Mouse (Mus musculus): ENCODE data around the gene Ptprk. TPM values are rescaled to one million over a fixed set of nuclear protein-coding genes. Genes with fewer than 3 reads are reported as not detected.

Ptprk gene
- polyA plus RNA-seq, 1 experiment from 2014 or later, result 15.2 TPM

DNA sequence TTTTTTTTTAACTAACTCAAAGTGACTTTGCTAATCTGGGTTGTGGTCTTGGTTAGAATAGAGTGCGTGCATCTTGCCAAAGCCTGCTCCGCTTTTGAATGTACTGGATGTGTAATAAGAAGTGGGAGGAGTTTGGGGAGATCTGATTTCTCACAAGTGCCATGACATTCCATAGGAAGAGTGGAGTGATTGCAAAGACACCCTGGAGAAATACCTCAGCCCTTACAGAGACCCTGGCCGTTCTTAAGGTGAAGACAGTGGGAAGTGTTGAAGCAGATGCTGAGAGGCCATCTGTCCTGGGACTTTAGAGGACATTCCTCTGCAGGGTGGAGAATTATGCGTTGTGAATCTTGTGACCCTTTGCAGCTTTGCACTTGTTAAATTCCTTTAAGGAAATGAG lies 110.7 kb downstream of the Ptprk start:
- no peak overlapping the region for H3K9ac ChIP-seq (ENCODE audit: low read depth, low read length)
- no peak for DNase-seq (ENCODE audit: low spot score)
- no peak overlapping the region for H3K4me2 ChIP-seq
- ATAC-seq (replicated peaks; ENCODE audit: low FRiP score), result no peak
- H3K9me3 ChIP-seq (ENCODE audit: control insufficient read depth, low read length), result no peaks in the 10 kb centered on the region
- WGBS, result 53% methylated on average over 4 of the region's 4 CpGs
- H3K36me3 ChIP-seq (ENCODE audit: control insufficient read depth, insufficient read depth, low read length), result no peaks in the 10 kb centered on the region
- no peaks in the 10 kb centered on the region for H3K4me1 ChIP-seq (replicated peaks; ENCODE audit: control insufficient read depth, insufficient read depth, low read length)
- no peak overlapping the region for H3K27ac ChIP-seq (ENCODE audit: low read depth, low read length)
- no peak overlapping the region for H3K4me3 ChIP-seq (ENCODE audit: low read depth, low read length)
- H3K27me3 ChIP-seq (replicated peaks; ENCODE audit: control insufficient read depth, insufficient read depth, low read length), result no peaks in the 10 kb centered on the region

DNA sequence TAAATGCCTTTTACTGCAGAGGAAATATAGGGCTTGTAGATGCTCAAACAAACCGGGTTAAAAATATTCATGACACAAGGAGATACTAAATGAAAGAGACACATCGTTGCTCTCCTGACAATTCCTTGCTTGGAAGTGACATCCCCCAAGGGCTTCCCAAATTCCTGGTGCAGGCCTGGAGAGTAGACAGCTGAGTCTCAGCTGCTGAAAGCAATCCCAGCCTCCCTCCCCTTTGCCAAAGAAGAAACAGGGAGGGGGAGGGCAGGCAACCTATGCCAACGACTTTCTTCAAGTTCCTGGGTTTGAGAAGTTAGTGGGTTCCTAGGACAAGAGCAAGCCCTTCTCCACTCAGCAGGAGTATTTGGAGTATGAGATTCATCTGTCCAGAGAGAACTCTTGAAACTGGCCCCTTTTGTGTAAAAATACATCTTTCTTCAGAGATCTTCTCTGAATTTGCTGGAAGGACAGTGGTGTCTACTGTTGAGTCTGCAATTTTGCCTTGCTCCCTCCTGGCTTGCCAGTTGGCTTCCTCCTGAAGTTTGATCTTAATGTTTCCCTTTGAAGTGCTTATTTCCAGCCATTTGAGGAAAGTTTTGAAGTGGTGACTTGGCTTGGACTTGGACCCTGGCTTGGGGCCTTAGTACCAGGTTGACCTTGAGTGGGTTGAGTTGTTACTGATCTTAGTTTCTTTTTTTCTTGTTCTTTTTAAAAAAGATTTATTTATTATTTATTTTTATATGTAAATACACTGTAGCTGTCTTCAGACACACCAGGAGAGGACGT lies 111.6 kb downstream of the Ptprk start:
- H3K9ac ChIP-seq (ENCODE audit: low read depth, low read length), result no peak overlapping the region
- H3K4me1 ChIP-seq (replicated peaks; ENCODE audit: control insufficient read depth, insufficient read depth, low read length), result no peaks in the 10 kb centered on the region
- no peak overlapping the region for H3K4me2 ChIP-seq
- H3K4me3 ChIP-seq (ENCODE audit: low read depth, low read length), result no peak overlapping the region
- H3K27me3 ChIP-seq (replicated peaks; ENCODE audit: control insufficient read depth, insufficient read depth, low read length), result no peaks in the 10 kb centered on the region
- H3K9me3 ChIP-seq (ENCODE audit: control insufficient read depth, low read length), result no peaks in the 10 kb centered on the region
- no peak for ATAC-seq (replicated peaks; ENCODE audit: low FRiP score)
- no peak for DNase-seq (ENCODE audit: low spot score)
- no peak overlapping the region for H3K27ac ChIP-seq (ENCODE audit: low read depth, low read length)
- no peaks in the 10 kb centered on the region for H3K36me3 ChIP-seq (ENCODE audit: control insufficient read depth, insufficient read depth, low read length)
- WGBS, result 50% methylated on average over 4 of the region's 4 CpGs

DNA sequence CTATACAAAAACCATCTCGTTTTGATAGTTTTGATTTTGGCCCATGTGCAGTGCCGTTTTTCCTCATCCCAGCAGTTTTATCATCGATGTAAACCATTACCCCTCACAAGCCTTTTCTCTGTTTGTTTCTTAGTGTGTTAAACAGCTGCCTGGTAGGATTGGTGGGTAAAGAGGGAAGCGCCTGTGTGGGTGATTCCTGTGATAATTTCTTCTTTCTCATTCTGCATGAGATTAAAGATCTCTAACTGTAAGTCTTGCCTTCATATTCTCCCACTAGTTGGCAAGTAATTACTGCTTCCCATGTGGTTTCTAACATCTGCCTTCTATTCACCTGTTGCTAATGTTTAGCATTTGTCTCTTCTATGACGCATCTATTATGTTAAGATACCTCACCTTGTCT lies 116.8 kb downstream of the Ptprk start:
- H3K9ac ChIP-seq (ENCODE audit: low read depth, low read length), result no peak overlapping the region

DNA sequence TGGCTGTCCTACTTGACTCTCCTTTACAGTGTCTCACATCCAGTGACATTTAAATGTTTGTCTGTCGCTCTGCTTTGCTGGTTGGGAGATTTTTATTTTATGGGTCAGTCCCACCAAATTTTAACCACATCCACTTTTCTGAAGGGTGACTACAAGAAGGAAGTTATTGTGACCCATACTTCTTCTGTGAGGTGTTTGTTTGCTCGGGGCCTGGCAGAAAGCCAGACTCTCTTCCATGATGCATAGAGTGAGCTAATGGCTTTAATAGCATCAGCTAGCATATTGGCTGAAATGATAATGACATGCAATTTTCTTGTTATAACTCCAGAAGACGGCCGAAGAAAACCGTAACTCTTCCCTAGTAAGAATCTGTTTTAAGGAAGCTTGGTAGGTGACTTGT lies 119.0 kb downstream of the Ptprk start:
- 84% methylated on average over 5 of the region's 5 CpGs for WGBS
- no peak for ATAC-seq (replicated peaks; ENCODE audit: low FRiP score)
- no peak overlapping the region for H3K27ac ChIP-seq (ENCODE audit: low read depth, low read length)
- DNase-seq (ENCODE audit: low spot score), result no peak
- H3K27me3 ChIP-seq (replicated peaks; ENCODE audit: control insufficient read depth, insufficient read depth, low read length), result no peaks in the 10 kb centered on the region
- no peak overlapping the region for H3K9ac ChIP-seq (ENCODE audit: low read depth, low read length)
- no peak overlapping the region for H3K4me2 ChIP-seq
- H3K36me3 ChIP-seq (ENCODE audit: control insufficient read depth, insufficient read depth, low read length), result no peaks in the 10 kb centered on the region
- no peaks in the 10 kb centered on the region for H3K9me3 ChIP-seq (ENCODE audit: control insufficient read depth, low read length)
- H3K4me1 ChIP-seq (replicated peaks; ENCODE audit: control insufficient read depth, insufficient read depth, low read length), result no peaks in the 10 kb centered on the region
- no peak overlapping the region for H3K4me3 ChIP-seq (ENCODE audit: low read depth, low read length)

More for the DNA sequence above, 116.8 kb downstream of the Ptprk start:
- Histone ChIP-seq H3K27me3 (replicated peaks; ENCODE audit: control insufficient read depth, insufficient read depth, low read length) (no peaks in the 10 kb centered on the region), H3K9me3 (ENCODE audit: control insufficient read depth, low read length) (no peaks in the 10 kb centered on the region), H3K4me3 (ENCODE audit: low read depth, low read length) (no peak overlapping the region), H3K27ac (ENCODE audit: low read depth, low read length) (no peak overlapping the region), H3K4me2 (no peak overlapping the region), H3K4me1 (replicated peaks; ENCODE audit: control insufficient read depth, insufficient read depth, low read length) (no peaks in the 10 kb centered on the region), H3K36me3 (ENCODE audit: control insufficient read depth, insufficient read depth, low read length) (no peaks in the 10 kb centered on the region)
- no peak for ATAC-seq (replicated peaks; ENCODE audit: low FRiP score)
- WGBS, result 79% methylated on average over 5 of the region's 5 CpGs
- DNase-seq (ENCODE audit: low spot score), result no peak

DNA sequence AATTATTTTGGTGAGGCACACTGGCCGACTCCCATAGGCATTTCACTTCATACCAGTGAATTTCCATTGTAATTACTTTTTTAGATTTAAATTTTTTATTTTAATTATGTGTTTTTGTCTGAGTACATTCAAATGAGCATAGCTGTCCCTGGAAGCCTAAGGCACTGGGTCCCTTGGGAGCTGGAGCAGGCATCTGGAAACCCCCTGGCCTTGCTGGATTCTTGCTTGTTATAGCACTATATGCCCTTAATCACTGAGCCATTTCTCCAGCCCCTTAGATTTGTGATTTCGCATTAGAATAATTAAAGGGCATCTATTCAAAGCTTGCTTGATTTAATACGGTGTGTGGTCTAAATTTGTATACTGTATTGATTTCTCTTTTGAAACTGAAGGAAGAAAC lies 126.0 kb downstream of the Ptprk start:
- H3K9ac ChIP-seq (ENCODE audit: low read depth, low read length), result no peak overlapping the region
- no peak overlapping the region for H3K27ac ChIP-seq (ENCODE audit: low read depth, low read length)
- no peaks in the 10 kb centered on the region for H3K36me3 ChIP-seq (ENCODE audit: control insufficient read depth, insufficient read depth, low read length)
- no peak overlapping the region for H3K4me3 ChIP-seq (ENCODE audit: low read depth, low read length)
- no peak overlapping the region for H3K4me2 ChIP-seq
- H3K27me3 ChIP-seq (replicated peaks; ENCODE audit: control insufficient read depth, insufficient read depth, low read length), result no peaks in the 10 kb centered on the region
- no peak for DNase-seq (ENCODE audit: low spot score)
- WGBS, result 88% methylated on average over 3 of the region's 3 CpGs
- H3K9me3 ChIP-seq (ENCODE audit: control insufficient read depth, low read length), result no peaks in the 10 kb centered on the region
- ATAC-seq (replicated peaks; ENCODE audit: low FRiP score), result no peak
- H3K4me1 ChIP-seq (replicated peaks; ENCODE audit: control insufficient read depth, insufficient read depth, low read length), result no peaks in the 10 kb centered on the region

DNA sequence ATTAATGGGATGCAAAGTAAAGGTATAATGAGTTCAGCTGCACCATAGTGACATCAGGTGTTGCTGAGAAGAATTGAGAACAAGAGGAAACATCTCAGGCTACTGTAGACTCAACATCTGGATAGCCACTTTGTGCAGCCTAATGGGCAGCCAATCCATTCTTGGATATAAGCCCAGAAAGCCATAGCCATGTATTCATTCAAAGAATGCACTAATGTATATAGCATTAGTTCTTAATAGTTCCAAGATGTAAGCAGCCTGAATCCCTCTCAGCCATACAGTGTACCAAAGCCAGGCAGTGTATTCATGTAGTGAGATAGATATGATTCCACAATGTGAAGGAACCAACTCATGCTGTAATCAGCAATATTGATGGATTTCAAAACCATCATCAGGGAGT lies 134.8 kb downstream of the Ptprk start:
- no peak for DNase-seq (ENCODE audit: low spot score)
- H3K9me3 ChIP-seq (ENCODE audit: control insufficient read depth, low read length), result no peaks in the 10 kb centered on the region

DNA sequence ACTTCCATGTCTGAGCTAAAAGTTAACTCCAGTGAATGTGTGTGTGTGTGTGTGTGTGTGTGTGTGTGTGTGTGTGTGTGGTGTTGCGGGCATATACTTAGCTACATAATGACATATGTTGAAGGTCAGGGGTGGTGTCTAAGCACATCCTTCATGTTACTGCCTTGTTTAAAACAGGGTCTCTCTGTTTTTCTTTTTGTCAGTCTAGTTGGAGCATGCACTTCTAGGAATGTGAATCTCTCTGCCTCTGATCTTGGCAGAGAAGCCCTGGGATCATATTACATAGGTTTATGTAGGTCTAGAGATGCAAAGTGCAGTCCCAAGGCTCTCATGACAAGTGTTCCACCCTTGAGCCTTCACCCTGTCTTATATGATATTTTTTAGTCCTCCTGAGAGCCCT lies 137.5 kb downstream of the Ptprk start:
- WGBS, result 79% methylated on average over 1 of the region's 1 CpGs
- Histone ChIP-seq H3K27ac (ENCODE audit: low read depth, low read length) (no peak overlapping the region), H3K4me3 (ENCODE audit: low read depth, low read length) (no peak overlapping the region), H3K27me3 (replicated peaks; ENCODE audit: control insufficient read depth, insufficient read depth, low read length) (no peaks in the 10 kb centered on the region), H3K9me3 (ENCODE audit: control insufficient read depth, low read length) (no peaks in the 10 kb centered on the region), H3K36me3 (ENCODE audit: control insufficient read depth, insufficient read depth, low read length) (no peaks in the 10 kb centered on the region), H3K4me2 (no peak overlapping the region), H3K4me1 (replicated peaks; ENCODE audit: control insufficient read depth, insufficient read depth, low read length) (no peaks in the 10 kb centered on the region), H3K9ac (ENCODE audit: low read depth, low read length) (no peak overlapping the region)
- ATAC-seq (replicated peaks; ENCODE audit: low FRiP score), result no peak
- DNase-seq (ENCODE audit: low spot score), result no peak

More for the DNA sequence above, 134.8 kb downstream of the Ptprk start:
- no peaks in the 10 kb centered on the region for H3K27me3 ChIP-seq (replicated peaks; ENCODE audit: control insufficient read depth, insufficient read depth, low read length)
- no peaks in the 10 kb centered on the region for H3K4me1 ChIP-seq (replicated peaks; ENCODE audit: control insufficient read depth, insufficient read depth, low read length)
- no peaks in the 10 kb centered on the region for H3K36me3 ChIP-seq (ENCODE audit: control insufficient read depth, insufficient read depth, low read length)
- ATAC-seq (replicated peaks; ENCODE audit: low FRiP score), result no peak
- H3K4me2 ChIP-seq, result no peak overlapping the region
- H3K4me3 ChIP-seq (ENCODE audit: low read depth, low read length), result no peak overlapping the region
- H3K27ac ChIP-seq (ENCODE audit: low read depth, low read length), result no peak overlapping the region
- H3K9ac ChIP-seq (ENCODE audit: low read depth, low read length), result no peak overlapping the region

DNA sequence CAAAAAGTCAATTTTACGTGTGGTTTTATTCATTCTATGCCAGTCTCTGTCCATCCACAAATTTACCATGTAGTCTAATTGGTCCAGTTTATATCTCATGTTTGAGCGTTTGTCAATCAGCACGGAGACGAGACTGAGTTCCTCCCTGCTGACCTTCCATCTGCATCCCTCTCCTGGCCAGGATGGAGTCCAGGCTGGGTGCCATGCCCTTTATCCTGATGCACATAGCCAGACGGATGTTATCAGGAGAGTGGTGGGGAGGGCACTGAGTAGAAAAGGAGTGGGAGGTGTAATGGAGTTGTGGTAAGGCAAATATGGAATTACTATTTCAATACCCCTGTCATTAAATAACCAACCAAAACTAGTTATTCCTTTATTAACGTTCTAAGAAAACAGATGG lies 140.5 kb downstream of the Ptprk start:
- WGBS, result 78% methylated on average over 6 of the region's 6 CpGs
- Histone ChIP-seq H3K4me1 (replicated peaks; ENCODE audit: control insufficient read depth, insufficient read depth, low read length) (no peaks in the 10 kb centered on the region), H3K4me2 (no peak overlapping the region), H3K9me3 (ENCODE audit: control insufficient read depth, low read length) (no peaks in the 10 kb centered on the region), H3K4me3 (ENCODE audit: low read depth, low read length) (no peak overlapping the region), H3K36me3 (ENCODE audit: control insufficient read depth, insufficient read depth, low read length) (no peaks in the 10 kb centered on the region), H3K9ac (ENCODE audit: low read depth, low read length) (no peak overlapping the region), H3K27ac (ENCODE audit: low read depth, low read length) (no peak overlapping the region), H3K27me3 (replicated peaks; ENCODE audit: control insufficient read depth, insufficient read depth, low read length) (no peaks in the 10 kb centered on the region)
- DNase-seq (ENCODE audit: low spot score) (no peak), ATAC-seq (replicated peaks; ENCODE audit: low FRiP score) (no peak)

DNA sequence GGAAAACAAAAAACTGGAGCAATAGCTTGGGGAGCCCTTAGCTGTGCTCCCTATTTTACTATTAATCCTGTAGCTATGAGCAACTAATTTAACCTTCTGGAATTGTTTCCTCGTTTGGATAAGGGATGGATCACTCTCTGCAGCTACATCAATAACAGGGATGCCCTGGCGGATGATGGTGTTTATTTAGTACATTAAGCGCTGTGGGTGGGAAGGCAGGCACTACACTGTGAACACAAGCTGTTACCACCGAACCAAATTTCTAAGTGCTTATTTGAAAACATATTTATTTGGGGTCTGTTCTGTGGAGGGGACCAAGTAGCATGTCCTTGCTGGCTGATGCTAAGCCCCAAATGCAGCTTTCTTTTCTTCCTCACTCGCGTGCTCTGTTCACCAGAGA lies 149.0 kb downstream of the Ptprk start:
- Histone ChIP-seq H3K36me3 (ENCODE audit: control insufficient read depth, insufficient read depth, low read length) (no peaks in the 10 kb centered on the region), H3K27me3 (replicated peaks; ENCODE audit: control insufficient read depth, insufficient read depth, low read length) (no peaks in the 10 kb centered on the region), H3K9me3 (ENCODE audit: control insufficient read depth, low read length) (no peaks in the 10 kb centered on the region), H3K4me1 (replicated peaks; ENCODE audit: control insufficient read depth, insufficient read depth, low read length) (no peaks in the 10 kb centered on the region), H3K9ac (ENCODE audit: low read depth, low read length) (no peak overlapping the region), H3K4me2 (no peak overlapping the region), H3K27ac (ENCODE audit: low read depth, low read length) (no peak overlapping the region), H3K4me3 (ENCODE audit: low read depth, low read length) (no peak overlapping the region)
- DNase-seq (ENCODE audit: low spot score) (no peak), ATAC-seq (replicated peaks; ENCODE audit: low FRiP score) (no peak)
- WGBS, result 74% methylated on average over 6 of the region's 6 CpGs

Data from liver, embryonic 11.5 days (tissue).